Comparison of ENCODE assay signal across 10 mouse cellular contexts in the genomic region with DNA sequence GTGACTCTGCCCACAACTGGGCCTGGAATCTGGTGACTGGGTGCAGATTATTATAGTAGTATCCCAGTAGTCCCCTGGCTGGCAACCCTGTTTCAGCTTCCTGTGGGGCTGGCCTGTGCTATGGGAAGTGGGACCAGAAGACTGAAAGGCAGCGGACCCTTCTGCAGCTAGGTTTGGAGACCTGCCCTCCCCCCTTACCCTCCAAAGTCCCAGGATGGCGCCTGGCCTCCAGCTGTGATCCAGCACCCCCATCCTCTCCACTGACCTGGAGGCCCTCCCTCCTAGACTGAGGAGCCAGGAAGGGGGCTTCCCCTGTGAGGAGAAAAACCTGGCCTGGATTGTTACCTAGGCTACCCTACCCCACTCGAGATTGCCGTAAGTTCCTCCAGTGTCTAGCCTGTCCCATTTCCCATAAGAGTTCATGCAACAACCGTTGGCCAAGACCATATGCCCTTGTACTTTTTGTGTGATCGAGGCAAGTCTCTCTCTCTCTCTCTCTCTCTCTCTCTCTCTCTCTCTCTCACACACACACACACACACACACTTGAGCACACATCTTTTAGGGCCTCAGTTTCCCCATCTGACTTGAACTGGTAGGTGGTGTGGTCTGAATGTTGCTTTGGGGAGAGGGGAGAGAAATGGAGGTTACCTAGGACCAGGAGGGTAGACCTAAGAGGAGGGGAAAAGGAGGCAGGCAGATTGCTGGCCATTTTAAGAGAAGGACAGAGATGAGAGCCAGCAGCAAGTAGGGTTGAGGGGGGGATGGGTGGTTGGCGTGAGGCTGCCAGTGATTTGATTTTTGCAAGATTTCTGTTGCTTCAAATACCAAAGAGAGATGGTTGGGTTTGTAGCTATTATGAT.
A peak's percentile ranks its signal among the peaks of the same experiment; 100 is the strongest.
DNase-seq lines count a peak whose midpoint lies in the region; ATAC-seq lines count a peak whose summit lies in the region.
"Had no signal": no experiment of that assay in that cellular context is flagged by ENCODE, and none has a peak within 500 bp of the region (broad histone marks: within the 10 kb centered on the region; RNA-seq: fewer than 3 reads in every experiment).

No protein-coding gene starts in this region.

- H3K9ac ChIP-seq in liver, embryonic 15.5 days = no peak overlapping the region

- peaks cover 98% of the 10 kb centered on the region for H3K4me1 ChIP-seq in heart, embryonic 10.5 days
- H3K4me1 ChIP-seq in brown adipose tissue, adult 24 weeks (ENCODE audit: control insufficient read depth, insufficient read depth, insufficient read length, low read length) = peaks cover 30% of the 10 kb centered on the region
- H3K4me1 ChIP-seq in liver, embryonic 15.5 days (replicated peaks) = peaks cover 57% of the 10 kb centered on the region

- ATAC-seq in liver, embryonic 15.5 days (ENCODE audit: insufficient read depth) = no peak
- ATAC-seq in erythroid progenitor cell, adult 5-6 weeks (replicated peaks; ENCODE audit: low FRiP score, poor library complexity, severe bottlenecking) = no peak

- H3K9me3 ChIP-seq in heart, embryonic 10.5 days = no peaks in the 10 kb centered on the region
- no peaks in the 10 kb centered on the region for H3K9me3 ChIP-seq in liver, embryonic 15.5 days (replicated peaks)
- H3K9me3 ChIP-seq: G1E had no signal

- peaks cover 8% of the 10 kb centered on the region; the same call in 1 of the 2 replicates for H3K36me3 ChIP-seq in heart, embryonic 10.5 days
- no peaks in the 10 kb centered on the region for H3K36me3 ChIP-seq in liver, embryonic 15.5 days (replicated peaks)
- H3K36me3 ChIP-seq: G1E had no signal

- peak overlapping the region; percentile 44 for H3K4me3 ChIP-seq in heart, embryonic 10.5 days
- H3K4me3 ChIP-seq in brown adipose tissue, adult 24 weeks (ENCODE audit: insufficient read depth, low read depth, low read length) = no peak overlapping the region; the same call in 1 of the 2 replicates
- H3K4me3 ChIP-seq in liver, embryonic 15.5 days (replicated peaks) = no peak overlapping the region

- 15% methylated on average over 7 of the region's 7 CpGs for WGBS in heart, embryonic 10.5 days
- 21% methylated on average over 7 of the region's 7 CpGs for WGBS in liver, embryonic 15.5 days (ENCODE audit: insufficient replicate concordance)

- no peaks in the 10 kb centered on the region for H3K27me3 ChIP-seq in heart, embryonic 10.5 days (ENCODE audit: insufficient read depth, poor library complexity, severe bottlenecking)
- peaks cover 37% of the 10 kb centered on the region for H3K27me3 ChIP-seq in liver, embryonic 15.5 days

- peak; percentile 83 for DNase-seq in heart, embryonic 10.5 days (ENCODE audit: low spot score)
- DNase-seq in heart, postnatal 10 days = no peak
- DNase-seq in forelimb bud, embryonic 11.5 days (ENCODE audit: low read depth, low spot score) = peak; percentile 71
- no peak for DNase-seq in adipocyte (ENCODE audit: low spot score)
- DNase-seq in spleen, adult 18-20 months = no peak

- intact Hi-C loops in heart, postnatal 10 days (cut with DNase I) = no loop called here

- H3K4me2 ChIP-seq in liver, embryonic 15.5 days = peak overlapping the region; percentile 15; the same call in 1 of the 2 replicates

- peak overlapping the region; percentile 94 for H3K27ac ChIP-seq in heart, embryonic 10.5 days
- peak overlapping the region; percentile 7; the same call in 1 of the 2 replicates for H3K27ac ChIP-seq in brown adipose tissue, adult 24 weeks (replicated peaks; ENCODE audit: low read depth, low read length)
- 0 out of 2 replicates have a peak overlapping the region, but pooled peaks have one; percentile 33 for H3K27ac ChIP-seq in liver, embryonic 15.5 days (replicated peaks)
- H3K27ac ChIP-seq: macrophage had no signal

Comparison
In these comparisons a context has a peak if more than half of its experiments do, and no peak if none do; other contexts are left out.
1. DNase-seq: peak in heart, embryonic 10.5 days (single experiment) and forelimb bud, embryonic 11.5 days (single experiment); none in heart, postnatal 10 days (0 of 2), adipocyte (single experiment) and spleen, adult 18-20 months (0 of 2).
2. H3K27ac ChIP-seq: peak in every context shown above with its lines; median percentile 94 in heart, embryonic 10.5 days; 33 in liver, embryonic 15.5 days; 7 in brown adipose tissue, adult 24 weeks.